Mouse (Mus musculus) embryonic facial prominence, embryonic 11.5 days (tissue): ENCODE data around the gene Cyp11a1. TPM values are rescaled to one million over a fixed set of nuclear protein-coding genes. Genes with fewer than 3 reads are reported as not detected.

Source experiments
- ATAC-seq: fragments of 200-750 bp; cut with Nextera tagmentation; replicated peaks from 2 replicates; pipeline ENCODE4 v1.8.0; 2017; ENCODE audit warnings: low read depth; ENCODE audit not compliant: insufficient number of reproducible peaks, low FRiP score, low TSS enrichment
- DNase-seq: peaks from one replicate; pipeline ENCODE4 v3.0.0-alpha.2; 2015; ENCODE audit warnings: low spot score
- H3K27ac ChIP-seq: fragments of 300-500 bp; sonication (generic); replicated peaks from 2 replicates; pipeline ENCODE4 v1.5.1; 2014; ENCODE audit warnings: mild to moderate bottlenecking, low read depth, low read length, control low read depth
- H3K27me3 ChIP-seq: fragments of 300-500 bp; sonication (generic); 2 replicates; pipeline ENCODE4 v1.6.1; 2014; ENCODE audit warnings: mild to moderate bottlenecking, low read length, moderate library complexity, mixed read lengths; ENCODE audit not compliant: control insufficient read depth, insufficient read depth
- H3K36me3 ChIP-seq: fragments of 300-500 bp; sonication (generic); replicated peaks from 2 replicates; pipeline ENCODE4 v1.6.1; 2014; ENCODE audit warnings: low read depth, mild to moderate bottlenecking, low read length, moderate library complexity, mixed read lengths; ENCODE audit not compliant: control insufficient read depth, insufficient read depth
- H3K4me1 ChIP-seq: fragments of 300-500 bp; sonication (generic); 2 replicates; pipeline ENCODE4 v1.6.1; 2014; ENCODE audit warnings: low read length, mixed read lengths; ENCODE audit not compliant: control insufficient read depth, insufficient read depth
- H3K4me2 ChIP-seq: fragments of 300-500 bp; sonication (generic); 2 replicates; pipeline ENCODE4 v1.6.1; 2014; ENCODE audit warnings: low read depth, mild to moderate bottlenecking, control low read depth, low read length, moderate library complexity
- H3K4me3 ChIP-seq: fragments of 300-500 bp; sonication (generic); 2 replicates; pipeline ENCODE4 v1.5.1; 2014; ENCODE audit warnings: low read depth, low read length, control low read depth
- H3K9ac ChIP-seq: fragments of 300-500 bp; sonication (generic); replicated peaks from 2 replicates; pipeline ENCODE4 v1.6.1; 2014; ENCODE audit warnings: mild to moderate bottlenecking, control low read depth, low read length
- H3K9me3 ChIP-seq: fragments of 300-500 bp; sonication (generic); replicated peaks from 2 replicates; pipeline ENCODE4 v1.6.1; 2016; ENCODE audit warnings: mild to moderate bottlenecking, low read length, inconsistent platforms, mixed read lengths; ENCODE audit not compliant: control insufficient read depth
- WGBS: fragments of 180-500 bp; shearing (Covaris S2); extraction: QIAGEN DNeasy Blood & Tissue Kit; methylation state at CpG from one replicate; pipeline ENCODE4 v1.1.7; 2014; 5-methylcytosine and 5-hydroxymethylcytosine counted together
- polyA plus RNA-seq: library from polyadenylated mRNA; unstranded; fragments of >200 nt; fragmentation: Nextera tagmentation; extraction: Ambion mirVana; gene quantifications from 2 replicates; pipeline ENCODE4 v1.2.1, GENCODE M21; 2014

Cyp11a1 gene
- polyA plus RNA-seq, 1 experiment from 2014 or later = 0.18 TPM

DNA sequence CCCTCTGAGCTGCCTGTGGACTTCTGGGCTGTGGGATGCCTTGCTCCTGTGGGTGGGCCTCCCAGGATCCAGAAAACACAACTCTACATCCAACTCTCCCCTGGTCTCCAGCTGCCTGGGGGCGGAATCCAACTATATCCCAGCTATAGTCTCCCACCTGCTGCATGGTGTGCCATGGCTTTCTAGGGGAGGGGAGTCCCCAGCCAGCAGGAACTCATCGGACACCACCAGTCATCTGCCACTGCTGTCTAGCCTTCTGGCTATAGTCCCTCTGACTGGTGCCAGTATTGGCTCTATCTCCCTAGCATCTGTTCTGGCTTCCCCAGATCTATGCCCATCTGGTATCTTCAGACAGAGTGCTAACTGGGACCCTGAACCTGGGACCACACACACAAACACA, 29.3 kb downstream of the Cyp11a1 start:
- Histone ChIP-seq H3K4me3 (no peak overlapping the region), H3K9ac (no peak overlapping the region), H3K4me1 (no peaks in the 10 kb centered on the region; the same call in 1 of the 2 replicates), H3K27ac (no peak overlapping the region), H3K36me3 (no peaks in the 10 kb centered on the region), H3K27me3 (peaks cover 6% of the 10 kb centered on the region), H3K4me2 (no peak overlapping the region), H3K9me3 (no peaks in the 10 kb centered on the region)
- DNase-seq = no peak
- no peak for ATAC-seq
- 81% methylated on average over 2 of the region's 2 CpGs for WGBS

DNA sequence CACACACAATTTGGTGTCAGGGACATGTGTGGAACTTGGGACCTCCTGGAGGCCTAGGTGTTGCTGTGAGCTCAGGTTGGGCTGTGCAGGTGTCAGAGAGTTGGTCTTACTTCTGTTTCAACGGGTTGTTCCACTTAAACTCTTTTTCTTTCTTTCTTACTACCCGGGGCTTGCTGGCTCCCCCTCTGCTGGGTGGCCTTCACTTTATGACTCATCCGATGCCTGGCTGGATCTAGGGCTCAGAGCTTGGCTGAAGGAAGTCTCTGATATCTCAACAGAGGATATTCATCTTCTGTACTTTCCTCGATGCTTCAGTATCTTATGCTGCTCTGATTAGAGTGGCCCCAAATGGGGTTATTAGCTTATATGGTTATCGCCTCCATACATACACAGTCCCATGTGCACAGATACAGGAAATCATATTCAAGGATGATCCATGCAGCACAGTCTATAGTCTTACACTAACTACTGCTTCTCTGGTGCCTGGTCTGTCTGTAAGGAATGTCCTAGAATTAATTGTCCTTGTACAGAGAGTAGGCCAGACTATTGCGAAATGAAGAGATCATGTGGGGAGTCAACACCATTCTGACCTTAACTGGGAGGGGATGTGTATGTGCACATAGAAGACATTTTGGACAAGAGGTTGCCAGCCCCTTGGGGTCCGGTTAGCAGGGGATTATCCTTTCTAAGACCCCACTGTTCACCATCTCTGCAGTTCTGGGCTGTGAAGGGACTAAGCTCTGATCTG, 29.9 kb downstream of the Cyp11a1 start:
- no peak overlapping the region for H3K4me3 ChIP-seq
- H3K27me3 ChIP-seq = peaks cover 6% of the 10 kb centered on the region
- no peaks in the 10 kb centered on the region for H3K9me3 ChIP-seq
- H3K36me3 ChIP-seq = no peaks in the 10 kb centered on the region
- DNase-seq (no peak), ATAC-seq (no peak)
- WGBS = 72% methylated on average over 7 of the region's 7 CpGs
- no peak overlapping the region for H3K4me2 ChIP-seq
- no peak overlapping the region for H3K27ac ChIP-seq
- no peaks in the 10 kb centered on the region; the same call in 1 of the 2 replicates for H3K4me1 ChIP-seq
- no peak overlapping the region for H3K9ac ChIP-seq

DNA sequence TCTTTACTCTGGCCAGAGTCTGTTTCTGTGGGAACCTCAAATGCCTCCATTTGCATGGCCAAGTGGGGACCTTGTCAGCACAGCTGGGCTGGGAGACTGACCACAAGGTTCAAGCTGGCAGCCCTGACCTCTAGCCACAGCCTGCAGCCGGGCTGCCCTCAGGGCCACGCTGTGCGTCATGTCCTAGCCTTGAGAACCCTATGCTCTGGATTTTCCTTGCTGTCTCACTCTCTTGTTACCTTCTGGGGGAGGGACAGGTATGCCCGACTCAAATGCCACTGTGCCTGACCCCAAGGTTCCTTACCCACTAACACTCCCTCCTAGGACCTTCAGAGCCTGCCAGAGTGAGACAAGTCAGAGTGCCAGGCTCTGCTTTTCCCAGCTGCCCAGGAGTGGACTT, 30.8 kb downstream of the Cyp11a1 start:
- Histone ChIP-seq H3K4me1 (peaks cover 6% of the 10 kb centered on the region), H3K36me3 (no peaks in the 10 kb centered on the region), H3K9me3 (no peaks in the 10 kb centered on the region), H3K27me3 (peaks cover 6% of the 10 kb centered on the region), H3K4me2 (no peak overlapping the region), H3K27ac (no peak overlapping the region), H3K4me3 (no peak overlapping the region), H3K9ac (no peak overlapping the region)
- ATAC-seq (no peak), DNase-seq (no peak)
- WGBS = 74% methylated on average over 4 of the region's 4 CpGs

DNA sequence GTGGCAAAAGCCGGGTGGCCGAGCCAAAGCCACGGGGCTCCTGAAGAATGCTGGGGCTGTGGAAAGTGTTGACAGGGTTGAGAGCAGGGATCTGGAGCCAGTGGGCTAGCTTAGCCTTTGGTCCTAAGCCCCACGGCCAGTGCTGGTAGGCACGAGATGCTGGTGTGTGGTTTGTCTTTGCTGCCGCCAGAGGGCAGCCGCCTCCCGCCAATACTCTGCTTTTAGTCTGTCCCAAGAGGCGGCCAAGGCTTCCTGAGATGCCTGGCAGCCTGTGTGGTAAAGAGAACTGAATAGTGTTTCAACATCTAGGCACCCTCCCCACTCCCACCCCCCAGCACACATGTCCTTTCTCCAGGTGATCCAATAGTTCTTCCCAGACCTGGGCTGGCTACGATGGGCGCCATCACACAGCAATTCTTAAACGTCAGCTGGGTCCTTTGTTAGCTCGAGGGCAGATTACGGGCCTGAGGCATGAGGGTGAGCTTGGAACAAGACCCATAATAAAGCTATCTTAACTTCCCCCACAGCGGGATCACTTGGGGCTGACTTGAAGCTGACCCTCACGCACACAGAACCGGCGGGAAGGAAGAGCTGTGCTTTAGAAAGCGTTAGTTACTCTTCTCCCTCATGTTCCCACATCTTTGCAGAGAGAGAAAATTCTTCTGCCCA, 32.4 kb downstream of the Cyp11a1 start:
- Histone ChIP-seq H3K4me2 (no peak overlapping the region), H3K9ac (peak overlapping the region; percentile 30; the same call in 1 of the 2 replicates), H3K9me3 (no peaks in the 10 kb centered on the region), H3K27ac (no peak overlapping the region), H3K27me3 (peaks cover 6% of the 10 kb centered on the region), H3K4me3 (no peak overlapping the region), H3K36me3 (no peaks in the 10 kb centered on the region), H3K4me1 (peaks cover 11% of the 10 kb centered on the region)
- peak; percentile 88 for DNase-seq
- WGBS = 26% methylated on average over 19 of the region's 19 CpGs
- peak; percentile 70 for ATAC-seq

DNA sequence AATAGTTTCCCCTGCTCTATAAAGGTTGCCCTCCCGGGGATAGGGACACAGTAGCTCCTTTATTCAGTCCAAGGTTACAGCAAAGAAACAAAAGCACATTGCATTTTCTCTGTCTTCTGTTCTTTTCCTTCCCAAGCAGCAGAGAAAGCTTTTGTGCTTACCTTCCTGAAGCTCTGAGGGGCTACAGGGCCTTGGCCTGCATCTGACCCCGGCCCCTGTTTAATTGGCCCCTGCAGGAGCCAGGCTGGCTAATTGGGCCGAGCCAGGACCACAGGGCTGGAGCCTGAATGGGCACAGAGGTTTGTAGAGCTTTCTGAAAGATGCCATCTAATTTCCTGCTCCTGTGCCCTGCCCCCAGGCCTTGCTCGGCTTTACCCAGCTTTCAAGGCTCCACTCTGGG, 34.8 kb downstream of the Cyp11a1 start:
- H3K27me3 ChIP-seq = peaks cover 6% of the 10 kb centered on the region
- WGBS = 13% methylated on average over 4 of the region's 4 CpGs
- peak overlapping the region; percentile 53 for H3K27ac ChIP-seq
- DNase-seq = peak; percentile 53
- H3K9ac ChIP-seq = no peak overlapping the region
- H3K4me2 ChIP-seq = no peak overlapping the region
- H3K9me3 ChIP-seq = no peaks in the 10 kb centered on the region
- ATAC-seq = no peak
- no peak overlapping the region for H3K4me3 ChIP-seq
- peaks cover 14% of the 10 kb centered on the region for H3K4me1 ChIP-seq
- H3K36me3 ChIP-seq = no peaks in the 10 kb centered on the region

DNA sequence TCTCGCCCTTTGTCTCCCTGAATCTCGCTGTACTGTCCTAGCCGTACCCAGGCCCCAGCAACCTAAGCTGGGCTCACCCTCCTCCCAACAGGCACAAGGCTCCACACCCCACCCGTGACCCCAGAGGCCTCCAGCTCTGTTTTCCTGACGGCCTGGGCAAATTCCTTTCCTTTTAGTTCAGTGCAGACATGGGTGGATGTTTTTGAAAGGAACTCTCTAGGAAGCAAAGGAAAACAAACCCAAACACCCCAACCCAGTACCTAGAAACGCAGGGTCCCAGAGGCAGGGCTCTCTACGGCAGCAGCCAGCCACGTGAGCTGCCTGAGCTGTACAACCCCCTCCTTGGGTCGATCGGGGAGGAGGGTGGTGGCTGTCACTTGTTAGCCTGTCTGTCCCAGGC, 36.2 kb downstream of the Cyp11a1 start:
- DNase-seq (peak; percentile 21), ATAC-seq (no peak)
- 19% methylated on average over 10 of the region's 10 CpGs for WGBS
- Histone ChIP-seq H3K4me1 (peaks cover 14% of the 10 kb centered on the region), H3K9ac (no peak overlapping the region; the same call in none of the 2 replicates), H3K27me3 (peaks cover 6% of the 10 kb centered on the region), H3K4me2 (no peak overlapping the region), H3K27ac (peak overlapping the region; percentile 36), H3K4me3 (no peak overlapping the region), H3K9me3 (no peaks in the 10 kb centered on the region), H3K36me3 (no peaks in the 10 kb centered on the region)

DNA sequence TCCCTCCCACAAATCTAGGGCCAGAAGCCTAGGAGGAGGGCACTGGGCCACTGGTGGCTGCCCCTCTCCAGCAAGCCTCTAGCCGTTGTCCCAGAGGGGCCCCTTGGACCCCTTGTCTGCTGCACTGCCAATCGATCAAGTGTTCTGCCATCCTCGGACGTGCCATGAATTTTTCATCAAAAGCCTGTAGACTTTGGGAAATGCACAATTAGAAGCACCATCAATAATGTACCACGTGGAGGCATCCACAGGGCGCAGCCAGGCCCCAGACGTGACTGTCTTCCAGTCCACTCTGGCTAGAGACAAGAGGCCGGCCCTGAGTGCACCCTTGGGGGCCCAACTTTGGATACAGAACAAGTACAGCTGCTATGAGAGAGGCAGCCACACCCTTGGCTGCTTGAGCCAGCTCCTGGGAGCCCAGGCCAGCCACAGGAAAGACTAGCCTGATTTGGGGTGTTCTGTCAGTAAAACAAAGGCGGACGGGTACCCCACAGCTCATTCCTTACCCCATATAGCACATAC, 37.3 kb downstream of the Cyp11a1 start:
- ATAC-seq (no peak), DNase-seq (no peak)
- Histone ChIP-seq H3K4me1 (peaks cover 14% of the 10 kb centered on the region), H3K9me3 (no peaks in the 10 kb centered on the region), H3K9ac (no peak overlapping the region), H3K36me3 (no peaks in the 10 kb centered on the region), H3K27ac (0 out of 2 replicates have a peak overlapping the region, but pooled peaks have one; percentile 42), H3K27me3 (no peaks in the 10 kb centered on the region; the same call in 1 of the 2 replicates), H3K4me2 (no peak overlapping the region), H3K4me3 (no peak overlapping the region)
- WGBS = 85% methylated on average over 10 of the region's 10 CpGs

DNA sequence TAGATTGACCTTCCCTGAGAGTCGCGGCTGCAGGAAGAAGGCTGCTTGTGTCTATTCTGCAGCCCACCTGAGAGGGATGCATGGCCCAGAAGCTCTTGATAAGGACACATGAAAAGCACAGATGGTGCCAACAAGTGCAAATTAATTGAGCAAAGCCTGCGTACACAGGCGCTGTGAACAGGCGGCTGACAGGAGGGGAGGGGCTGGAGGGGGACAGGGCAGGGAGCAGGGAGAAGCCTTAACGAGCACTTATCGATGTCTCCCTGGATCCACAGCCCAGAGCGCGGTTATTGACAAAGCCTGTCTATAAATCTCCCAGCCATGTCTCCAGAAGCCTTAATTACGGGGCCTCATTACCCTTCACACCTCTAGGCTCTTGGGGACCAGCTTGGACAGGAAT, 38.6 kb downstream of the Cyp11a1 start:
- Histone ChIP-seq H3K9ac (no peak overlapping the region), H3K9me3 (no peaks in the 10 kb centered on the region), H3K27ac (no peak overlapping the region; the same call in 1 of the 2 replicates), H3K36me3 (no peaks in the 10 kb centered on the region), H3K4me1 (peaks cover 14% of the 10 kb centered on the region), H3K4me2 (no peak overlapping the region), H3K27me3 (no peaks in the 10 kb centered on the region), H3K4me3 (no peak overlapping the region)
- 26% methylated on average over 10 of the region's 10 CpGs for WGBS
- ATAC-seq (no peak), DNase-seq (no peak)
